Mouse (Mus musculus): Measurements from ENCODE around the gene Gm20479. TPM values are rescaled to one million over a fixed set of nuclear protein-coding genes. Genes with fewer than 3 reads are reported as not detected.
A peak's percentile ranks its signal among the peaks of the same experiment; 100 is the strongest.

Gm20479 gene
- total and polyA plus RNA-seq, 3 experiments, result 2.7 TPM; not detected in 2

DNA sequence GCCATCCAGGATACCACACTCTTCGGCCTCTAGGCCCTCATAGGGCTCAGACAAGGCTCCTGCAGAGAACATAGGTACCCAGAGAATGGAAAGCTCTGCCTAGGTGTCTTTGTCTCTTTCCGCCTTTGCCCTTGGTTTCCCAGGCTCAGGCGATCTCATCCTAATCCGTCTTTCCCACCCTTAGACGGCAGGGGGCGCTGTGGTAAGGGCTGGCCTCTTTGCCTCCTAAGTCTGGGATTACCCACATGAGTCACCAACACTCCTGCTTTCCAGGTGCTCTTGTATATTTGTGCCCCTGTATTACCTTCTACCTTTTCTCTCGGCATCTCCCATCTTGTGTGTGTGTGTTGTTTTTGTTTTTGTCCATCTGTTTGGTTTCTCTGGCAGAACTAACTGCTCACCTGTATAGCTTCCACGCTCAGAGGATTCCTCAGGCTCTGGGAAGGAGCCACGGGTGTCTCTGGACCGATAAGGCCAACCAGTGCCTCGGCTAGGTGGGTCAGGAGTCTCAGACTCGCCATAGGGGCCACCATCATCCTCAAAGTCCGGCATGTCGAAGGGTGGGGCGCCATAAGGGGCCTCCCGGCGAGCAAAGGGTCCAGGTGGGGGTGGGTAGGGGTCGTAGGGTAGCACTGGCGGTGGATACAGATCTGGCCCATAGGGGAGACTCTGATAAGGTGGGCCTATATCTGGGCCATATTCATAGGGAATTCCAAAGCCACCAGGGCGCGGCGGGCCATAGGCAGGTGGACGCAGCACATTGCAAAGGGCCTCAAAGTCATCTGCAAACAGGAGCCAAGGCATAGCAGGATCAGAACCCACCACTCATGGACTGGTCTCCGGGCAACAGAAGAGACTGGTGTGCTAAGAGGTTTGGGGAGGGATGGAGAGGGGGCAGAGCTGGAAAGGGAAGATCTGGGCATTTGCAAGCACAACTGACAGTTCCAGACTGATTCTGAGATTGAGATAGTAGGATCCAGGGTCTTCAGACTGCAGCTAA lies 50.8 kb downstream of the Gm20479 start (continued):
- TF ChIP-seq SMC3 (IDR thresholded peaks at IDR 0.05; ENCODE audit: low read depth, low read length), result peak; percentile 69
- no peak for TF ChIP-seq SIN3A (IDR thresholded peaks at IDR 0.05; ENCODE audit: low read length)
- no peak for TF ChIP-seq MAFK (IDR thresholded peaks at IDR 0.05; ENCODE audit: borderline replicate concordance, low read depth, low read length)
- TF ChIP-seq POLR2AphosphoS2 (IDR thresholded peaks at IDR 0.05; ENCODE audit: low read length), result no peak
- peak; percentile 31; the same call in 1 of the 2 replicates for TF ChIP-seq ZC3H11A (IDR thresholded peaks at IDR 0.05; ENCODE audit: low read depth, low read length)
- no peak for TF ChIP-seq KAT2A (conservative IDR thresholded peaks at IDR 0.05; ENCODE audit: low read depth, low read length)
- no peak for TF ChIP-seq MAX (IDR thresholded peaks at IDR 0.05; ENCODE audit: low read length)
- no peak for TF ChIP-seq MEF2A (IDR thresholded peaks at IDR 0.05; ENCODE audit: extremely low read depth, insufficient replicate concordance, low read depth, low read length, poor library complexity, severe bottlenecking)

GRCm38 (mm10) chr7:27305091-27305730 lies 52.0 kb downstream of the Gm20479 start:
- H3K4me3 ChIP-seq (ENCODE audit: control insufficient read depth in 1 of 2, insufficient read depth in 1 of 2, low read depth in 2 of 2, low read length in 2 of 2), result no peak overlapping the region

More at GRCm38 (mm10) chr7:27305091-27305730, 52.0 kb downstream of the Gm20479 start:
- H3K9me3 ChIP-seq (replicated peaks; ENCODE audit: insufficient read depth, low read length), result no peaks in the 10 kb centered on the region
- H3K27me3 ChIP-seq (ENCODE audit: control insufficient read depth in 1 of 2, insufficient read depth in 2 of 2, low read length in 2 of 2), result no peaks in the 10 kb centered on the region
- no peak overlapping the region for H3K9ac ChIP-seq (ENCODE audit: control insufficient read depth, low read depth, low read length, poor library complexity, severe bottlenecking)
- H3K27ac ChIP-seq (ENCODE audit: control insufficient read depth, low read depth, low read length), result no peak overlapping the region
- H3K79me2 ChIP-seq (ENCODE audit: control insufficient read depth, insufficient read depth, low read length, poor library complexity), result no peaks in the 10 kb centered on the region
- no peak for TF ChIP-seq MEF2A (IDR thresholded peaks at IDR 0.05; ENCODE audit: extremely low read depth, insufficient replicate concordance, low read depth, low read length, poor library complexity, severe bottlenecking)
- TF ChIP-seq MAFK (IDR thresholded peaks at IDR 0.05; ENCODE audit: borderline replicate concordance, low read depth, low read length), result no peak
- TF ChIP-seq UBTF (IDR thresholded peaks at IDR 0.05; ENCODE audit: borderline replicate concordance, insufficient read depth, low read depth, low read length), result no peak
- no peak for TF ChIP-seq MAX (IDR thresholded peaks at IDR 0.05; ENCODE audit: low read length)
- no peak for TF ChIP-seq TCF12 (IDR thresholded peaks at IDR 0.05; ENCODE audit: low read depth, low read length)
- H3K4me1 ChIP-seq (ENCODE audit: control insufficient read depth in 1 of 2, insufficient read depth in 2 of 2, low read length in 2 of 2), result no peaks in the 10 kb centered on the region
- no peaks in the 10 kb centered on the region for H3K36me3 ChIP-seq (ENCODE audit: control insufficient read depth in 1 of 2, insufficient read depth in 2 of 2, low read length in 2 of 2)
- DNase-seq (ENCODE audit: low read depth, low spot score), result no peak

Other genes with a start within 250 kb of the Gm20479 start
- gene Cyp2f2, start 237.5 kb downstream of the Gm20479 start, total RNA-seq (2012; rRNA removed), result not detected in 2 replicates
- not detected for gene Cyp2f2, start 237.5 kb downstream of the Gm20479 start, polyA plus RNA-seq (2012; ENCODE audit: insufficient read depth in 1 of 2, insufficient read length in 2 of 2, low read depth in 1 of 2, low replicate concordance in 2 of 2, missing spikeins in 1 of 2)
- gene Cyp2t4, start 203.7 kb downstream of the Gm20479 start, total RNA-seq (2012; rRNA removed), result not detected in 2 replicates
- gene Cyp2t4, start 203.7 kb downstream of the Gm20479 start, polyA plus RNA-seq (2012; ENCODE audit: insufficient read depth in 1 of 2, insufficient read length in 2 of 2, low read depth in 1 of 2, low replicate concordance in 2 of 2, missing spikeins in 1 of 2), result under 1 TPM in 1 of 2 experiments, not detected in 1; 0.28 TPM
- gene Egln2, start 190.6 kb downstream of the Gm20479 start, total RNA-seq (2012; rRNA removed), result 61.8 and 69.5 TPM in 2 replicates
- gene Egln2, start 190.6 kb downstream of the Gm20479 start, polyA plus RNA-seq (2012; ENCODE audit: insufficient read depth in 1 of 2, insufficient read length in 2 of 2, low read depth in 1 of 2, low replicate concordance in 2 of 2, missing spikeins in 1 of 2), result 10 to 100 TPM in 1 of 2 experiments, not detected in 1; 80.1 TPM
- 6.7 and 9.7 TPM in 2 replicates for gene Rab4b, start 178.5 kb downstream of the Gm20479 start, total RNA-seq (2012; rRNA removed)
- gene Rab4b, start 178.5 kb downstream of the Gm20479 start, polyA plus RNA-seq (2012; ENCODE audit: insufficient read depth in 1 of 2, insufficient read length in 2 of 2, low read depth in 1 of 2, low replicate concordance in 2 of 2, missing spikeins in 1 of 2), result 10 to 100 TPM in 1 of 2 experiments, not detected in 1; 32.6 TPM
- gene Gm21983, start 176.3 kb downstream of the Gm20479 start, total RNA-seq (2012; rRNA removed), result not detected in 2 replicates
- under 1 TPM in 1 of 2 experiments, not detected in 1; 0.22 TPM for gene Gm21983, start 176.3 kb downstream of the Gm20479 start, polyA plus RNA-seq (2012; ENCODE audit: insufficient read depth in 1 of 2, insufficient read length in 2 of 2, low read depth in 1 of 2, low replicate concordance in 2 of 2, missing spikeins in 1 of 2)
- 2.0 and 2.1 TPM in 2 replicates for gene Mia, start 176.3 kb downstream of the Gm20479 start, total RNA-seq (2012; rRNA removed)
- 1 to 10 TPM in 1 of 2 experiments, not detected in 1; 2.8 TPM for gene Mia, start 176.3 kb downstream of the Gm20479 start, polyA plus RNA-seq (2012; ENCODE audit: insufficient read depth in 1 of 2, insufficient read length in 2 of 2, low read depth in 1 of 2, low replicate concordance in 2 of 2, missing spikeins in 1 of 2)
- 1.6 and 2.1 TPM in 2 replicates for gene BC024978, start 161.6 kb downstream of the Gm20479 start, total RNA-seq (2012; rRNA removed)
- 1 to 10 TPM in 1 of 2 experiments, not detected in 1; 7.1 TPM for gene BC024978, start 161.6 kb downstream of the Gm20479 start, polyA plus RNA-seq (2012; ENCODE audit: insufficient read depth in 1 of 2, insufficient read length in 2 of 2, low read depth in 1 of 2, low replicate concordance in 2 of 2, missing spikeins in 1 of 2)
- gene Snrpa, start 161.1 kb downstream of the Gm20479 start, total RNA-seq (2012; rRNA removed), result 128 and 139 TPM in 2 replicates
- gene Snrpa, start 161.1 kb downstream of the Gm20479 start, polyA plus RNA-seq (2012; ENCODE audit: insufficient read depth in 1 of 2, insufficient read length in 2 of 2, low read depth in 1 of 2, low replicate concordance in 2 of 2, missing spikeins in 1 of 2), result 100 to 1,000 TPM in 1 of 2 experiments, not detected in 1; 310 TPM
- 5.1 and 6.8 TPM in 2 replicates for gene Itpkc, start 128.8 kb downstream of the Gm20479 start, total RNA-seq (2012; rRNA removed)
- 1 to 10 TPM in 1 of 2 experiments, not detected in 1; 6.3 TPM for gene Itpkc, start 128.8 kb downstream of the Gm20479 start, polyA plus RNA-seq (2012; ENCODE audit: insufficient read depth in 1 of 2, insufficient read length in 2 of 2, low read depth in 1 of 2, low replicate concordance in 2 of 2, missing spikeins in 1 of 2)
- gene Coq8b, start 124.4 kb downstream of the Gm20479 start, total RNA-seq (2012; rRNA removed), result 12.5 and 13.8 TPM in 2 replicates
- gene Coq8b, start 124.4 kb downstream of the Gm20479 start, polyA plus RNA-seq (2012; ENCODE audit: insufficient read depth in 1 of 2, insufficient read length in 2 of 2, low read depth in 1 of 2, low replicate concordance in 2 of 2, missing spikeins in 1 of 2), result 10 to 100 TPM in 1 of 2 experiments, not detected in 1; 22.7 TPM
- 2.2 and 3.6 TPM in 2 replicates for gene Numbl, start 99.0 kb downstream of the Gm20479 start, total RNA-seq (2012; rRNA removed)
- 10 to 100 TPM in 1 of 2 experiments, not detected in 1; 10.6 TPM for gene Numbl, start 99.0 kb downstream of the Gm20479 start, polyA plus RNA-seq (2012; ENCODE audit: insufficient read depth in 1 of 2, insufficient read length in 2 of 2, low read depth in 1 of 2, low replicate concordance in 2 of 2, missing spikeins in 1 of 2)
- 2.2 and 2.9 TPM in 2 replicates for gene Ltbp4, start 19.7 kb downstream of the Gm20479 start, total RNA-seq (2012; rRNA removed)
- 10 to 100 TPM in 1 of 2 experiments, not detected in 1; 14.2 TPM for gene Ltbp4, start 19.7 kb downstream of the Gm20479 start, polyA plus RNA-seq (2012; ENCODE audit: insufficient read depth in 1 of 2, insufficient read length in 2 of 2, low read depth in 1 of 2, low replicate concordance in 2 of 2, missing spikeins in 1 of 2)
- gene Shkbp1, start 1.4 kb downstream of the Gm20479 start, total RNA-seq (2012; rRNA removed), result 24.2 and 25.4 TPM in 2 replicates
- gene Shkbp1, start 1.4 kb downstream of the Gm20479 start, polyA plus RNA-seq (2012; ENCODE audit: insufficient read depth in 1 of 2, insufficient read length in 2 of 2, low read depth in 1 of 2, low replicate concordance in 2 of 2, missing spikeins in 1 of 2), result 10 to 100 TPM in 1 of 2 experiments, not detected in 1; 77.0 TPM
- gene Sptbn4, start 90.3 kb upstream of the Gm20479 start, total RNA-seq (2012; rRNA removed), result 0.19 and 0.36 TPM in 2 replicates
- gene Sptbn4, start 90.3 kb upstream of the Gm20479 start, polyA plus RNA-seq (2012; ENCODE audit: insufficient read depth in 1 of 2, insufficient read length in 2 of 2, low read depth in 1 of 2, low replicate concordance in 2 of 2, missing spikeins in 1 of 2), result under 1 TPM in 1 of 2 experiments, not detected in 1; 0.68 TPM
- gene Blvrb, start 90.6 kb upstream of the Gm20479 start, total RNA-seq (2012; rRNA removed), result 183 and 245 TPM in 2 replicates
- gene Blvrb, start 90.6 kb upstream of the Gm20479 start, polyA plus RNA-seq (2012; ENCODE audit: insufficient read depth in 1 of 2, insufficient read length in 2 of 2, low read depth in 1 of 2, low replicate concordance in 2 of 2, missing spikeins in 1 of 2), result 100 to 1,000 TPM in 1 of 2 experiments, not detected in 1; 210 TPM
- gene Sertad3, start 116.3 kb upstream of the Gm20479 start, total RNA-seq (2012; rRNA removed), result 2.0 and 2.4 TPM in 2 replicates
- 1 to 10 TPM in 1 of 2 experiments, not detected in 1; 6.7 TPM for gene Sertad3, start 116.3 kb upstream of the Gm20479 start, polyA plus RNA-seq (2012; ENCODE audit: insufficient read depth in 1 of 2, insufficient read length in 2 of 2, low read depth in 1 of 2, low replicate concordance in 2 of 2, missing spikeins in 1 of 2)
- 9.9 and 12.4 TPM in 2 replicates for gene Sertad1, start 129.5 kb upstream of the Gm20479 start, total RNA-seq (2012; rRNA removed)
- gene Sertad1, start 129.5 kb upstream of the Gm20479 start, polyA plus RNA-seq (2012; ENCODE audit: insufficient read depth in 1 of 2, insufficient read length in 2 of 2, low read depth in 1 of 2, low replicate concordance in 2 of 2, missing spikeins in 1 of 2), result 10 to 100 TPM in 1 of 2 experiments, not detected in 1; 10.6 TPM
- gene Prx, start 141.9 kb upstream of the Gm20479 start, total RNA-seq (2012; rRNA removed), result 0.39 TPM in 2 replicates
- 1 to 10 TPM in 1 of 2 experiments, not detected in 1; 1.4 TPM for gene Prx, start 141.9 kb upstream of the Gm20479 start, polyA plus RNA-seq (2012; ENCODE audit: insufficient read depth in 1 of 2, insufficient read length in 2 of 2, low read depth in 1 of 2, low replicate concordance in 2 of 2, missing spikeins in 1 of 2)
- gene Hipk4, start 165.8 kb upstream of the Gm20479 start, total RNA-seq (2012; rRNA removed), result not detected in 2 replicates
- gene Hipk4, start 165.8 kb upstream of the Gm20479 start, polyA plus RNA-seq (2012; ENCODE audit: insufficient read depth in 1 of 2, insufficient read length in 2 of 2, low read depth in 1 of 2, low replicate concordance in 2 of 2, missing spikeins in 1 of 2), result under 1 TPM in 1 of 2 experiments, not detected in 1; 0.26 TPM
- 8.0 and 11.1 TPM in 2 replicates for gene Pld3, start 195.8 kb upstream of the Gm20479 start, total RNA-seq (2012; rRNA removed)
- 10 to 100 TPM in 1 of 2 experiments, not detected in 1; 22.8 TPM for gene Pld3, start 195.8 kb upstream of the Gm20479 start, polyA plus RNA-seq (2012; ENCODE audit: insufficient read depth in 1 of 2, insufficient read length in 2 of 2, low read depth in 1 of 2, low replicate concordance in 2 of 2, missing spikeins in 1 of 2)
- gene 2310022A10Rik, start 195.8 kb upstream of the Gm20479 start, total RNA-seq (2012; rRNA removed), result 5.9 and 6.6 TPM in 2 replicates
- gene 2310022A10Rik, start 195.8 kb upstream of the Gm20479 start, polyA plus RNA-seq (2012; ENCODE audit: insufficient read depth in 1 of 2, insufficient read length in 2 of 2, low read depth in 1 of 2, low replicate concordance in 2 of 2, missing spikeins in 1 of 2), result 10 to 100 TPM in 1 of 2 experiments, not detected in 1; 33.2 TPM
- gene Akt2, start 234.1 kb upstream of the Gm20479 start, total RNA-seq (2012; rRNA removed), result 69.0 and 73.5 TPM in 2 replicates
- 100 to 1,000 TPM in 1 of 2 experiments, not detected in 1; 127 TPM for gene Akt2, start 234.1 kb upstream of the Gm20479 start, polyA plus RNA-seq (2012; ENCODE audit: insufficient read depth in 1 of 2, insufficient read length in 2 of 2, low read depth in 1 of 2, low replicate concordance in 2 of 2, missing spikeins in 1 of 2)

Data from MEL (cell line).